Mouse (Mus musculus): ENCODE measurements around the gene Oscar. TPM values are rescaled to one million over a fixed set of nuclear protein-coding genes. Genes with fewer than 3 reads are reported as not detected.
A peak's percentile ranks its signal among the peaks of the same experiment; 100 is the strongest.
"Not testable (repeated sequence)": the region's sequence is repeated elsewhere in the genome, so short reads cannot be mapped to it uniquely, and the experiment has no call there.

Oscar gene
- polyA plus RNA-seq, 1 experiment = not detected

DNA sequence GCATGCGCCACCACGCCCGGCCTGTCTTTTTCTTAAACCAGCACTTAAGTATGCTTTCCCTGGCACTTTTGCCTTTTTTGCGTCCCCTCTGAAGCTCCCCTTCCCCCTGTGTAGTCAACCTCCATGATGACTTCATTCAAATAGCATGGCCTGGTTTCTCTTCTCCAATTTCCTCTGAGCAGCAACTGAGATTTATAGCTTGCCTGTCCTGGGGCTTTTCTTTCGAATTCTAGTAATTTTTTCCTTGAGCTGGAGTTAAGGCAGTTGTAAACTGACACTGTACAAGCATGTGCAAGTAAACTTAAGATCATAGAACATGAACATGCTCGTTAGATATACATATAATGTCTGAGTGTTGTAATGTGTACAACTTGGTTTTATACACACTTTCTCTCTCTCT lies 8.6 kb downstream of the Oscar start:
- Histone ChIP-seq H3K9me3 (replicated peaks; ENCODE audit: control insufficient read depth, insufficient read depth, low read length, poor library complexity, severe bottlenecking) (no peaks in the 10 kb centered on the region), H3K4me1 (ENCODE audit: control insufficient read depth, insufficient read depth, low read length) (no peaks in the 10 kb centered on the region), H3K4me3 (ENCODE audit: low read depth, low read length) (no peak overlapping the region), H3K27ac (ENCODE audit: insufficient read depth, low read length) (no peak overlapping the region), H3K36me3 (ENCODE audit: control insufficient read depth, insufficient read depth, low read length, poor library complexity, severe bottlenecking) (no peaks in the 10 kb centered on the region), H3K9ac (ENCODE audit: low read depth, poor library complexity, severe bottlenecking) (no peak overlapping the region), H3K27me3 (ENCODE audit: control insufficient read depth, insufficient read depth, low read length, poor library complexity, severe bottlenecking) (no peaks in the 10 kb centered on the region)
- TF ChIP-seq CTCF (IDR thresholded peaks at IDR 0.05; ENCODE audit: low read depth, low read length) (no peak), POLR2A (IDR thresholded peaks at IDR 0.05; ENCODE audit: insufficient read depth, low read length) (no peak), EP300 (IDR thresholded peaks at IDR 0.05; ENCODE audit: insufficient read depth, low read depth, low read length) (no peak)

DNA sequence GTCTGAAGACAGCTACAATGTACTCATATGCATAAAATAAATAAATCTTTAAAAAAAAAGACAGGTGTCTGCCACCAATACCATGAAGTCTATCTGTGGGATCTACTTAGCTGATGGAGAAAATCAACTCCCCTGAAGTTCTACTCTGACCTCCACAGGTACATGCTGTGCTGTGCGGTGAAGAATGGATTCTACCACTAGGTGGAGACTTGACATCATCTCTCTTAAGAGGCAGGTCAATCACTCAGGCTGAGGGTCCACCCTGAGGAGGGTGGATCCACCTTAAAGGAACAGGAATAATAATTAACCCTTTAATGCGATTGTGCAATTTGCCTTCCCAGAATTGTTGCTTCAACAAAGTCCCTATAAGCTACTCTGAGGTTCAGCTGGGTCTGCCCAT lies 9.2 kb downstream of the Oscar start:
- H3K27me3 ChIP-seq (ENCODE audit: control insufficient read depth, insufficient read depth, low read length, poor library complexity, severe bottlenecking) = no peaks in the 10 kb centered on the region
- no peaks in the 10 kb centered on the region for H3K9me3 ChIP-seq (replicated peaks; ENCODE audit: control insufficient read depth, insufficient read depth, low read length, poor library complexity, severe bottlenecking)
- no peaks in the 10 kb centered on the region for H3K4me1 ChIP-seq (ENCODE audit: control insufficient read depth, insufficient read depth, low read length)
- H3K36me3 ChIP-seq (ENCODE audit: control insufficient read depth, insufficient read depth, low read length, poor library complexity, severe bottlenecking) = no peaks in the 10 kb centered on the region
- no peak overlapping the region for H3K9ac ChIP-seq (ENCODE audit: low read depth, poor library complexity, severe bottlenecking)
- H3K27ac ChIP-seq (ENCODE audit: insufficient read depth, low read length) = no peak overlapping the region
- no peak overlapping the region for H3K4me3 ChIP-seq (ENCODE audit: low read depth, low read length)
- TF ChIP-seq EP300 (IDR thresholded peaks at IDR 0.05; ENCODE audit: insufficient read depth, low read depth, low read length) = no peak
- TF ChIP-seq CTCF (IDR thresholded peaks at IDR 0.05; ENCODE audit: low read depth, low read length) = peak; percentile 54

DNA sequence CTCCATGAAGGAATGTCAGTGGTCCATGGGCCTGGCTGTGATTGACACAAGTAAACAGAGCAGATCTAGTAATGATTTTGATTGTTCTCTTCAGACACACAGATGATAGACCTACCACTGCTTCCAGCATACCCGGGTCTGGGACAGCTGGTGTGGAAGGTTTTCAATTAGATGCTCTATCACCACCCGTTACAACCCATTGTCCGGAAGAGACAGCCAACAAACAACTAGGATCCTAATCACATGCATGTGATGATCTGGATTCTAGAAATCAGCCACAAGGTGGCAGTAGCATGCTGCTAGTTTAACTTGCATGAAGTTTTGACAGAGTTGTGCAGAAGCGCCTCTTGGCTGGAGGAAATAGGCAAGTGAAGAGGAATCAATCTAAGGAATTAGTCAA lies 14.8 kb downstream of the Oscar start:
- no peak overlapping the region for H3K27ac ChIP-seq (ENCODE audit: insufficient read depth, low read length)
- H3K9ac ChIP-seq (ENCODE audit: low read depth, poor library complexity, severe bottlenecking) = no peak overlapping the region
- H3K27me3 ChIP-seq (ENCODE audit: control insufficient read depth, insufficient read depth, low read length, poor library complexity, severe bottlenecking) = no peaks in the 10 kb centered on the region
- H3K4me1 ChIP-seq (ENCODE audit: control insufficient read depth, insufficient read depth, low read length) = no peaks in the 10 kb centered on the region
- TF ChIP-seq EP300 (IDR thresholded peaks at IDR 0.05; ENCODE audit: insufficient read depth, low read depth, low read length) (no peak), POLR2A (IDR thresholded peaks at IDR 0.05; ENCODE audit: insufficient read depth, low read length) (no peak), CTCF (IDR thresholded peaks at IDR 0.05; ENCODE audit: low read depth, low read length) (no peak)
- no peaks in the 10 kb centered on the region for H3K36me3 ChIP-seq (ENCODE audit: control insufficient read depth, insufficient read depth, low read length, poor library complexity, severe bottlenecking)
- no peaks in the 10 kb centered on the region for H3K9me3 ChIP-seq (replicated peaks; ENCODE audit: control insufficient read depth, insufficient read depth, low read length, poor library complexity, severe bottlenecking)
- no peak overlapping the region for H3K4me3 ChIP-seq (ENCODE audit: low read depth, low read length)

DNA sequence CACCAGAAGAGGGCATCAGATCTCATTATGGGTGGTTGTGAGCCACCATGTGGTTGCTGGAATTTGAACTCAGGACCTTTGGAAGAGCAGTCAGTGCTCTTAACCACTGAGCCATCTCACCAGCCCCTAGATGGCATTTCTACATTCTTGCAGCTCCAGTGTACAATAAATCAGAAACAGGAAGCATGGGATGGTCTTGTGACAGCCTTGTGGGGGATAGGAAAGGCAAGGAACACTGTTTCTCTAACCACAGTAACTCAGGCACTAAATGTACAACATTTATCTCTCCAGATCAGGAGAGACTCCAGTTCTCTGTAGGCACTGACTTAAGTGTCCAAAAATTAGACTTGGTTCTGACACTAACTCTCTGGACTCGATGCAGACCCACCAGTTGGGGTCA lies 18.2 kb downstream of the Oscar start:
- H3K9ac ChIP-seq (ENCODE audit: low read depth, poor library complexity, severe bottlenecking); H3K27me3 ChIP-seq (ENCODE audit: control insufficient read depth, insufficient read depth, low read length, poor library complexity, severe bottlenecking); H3K36me3 ChIP-seq (ENCODE audit: control insufficient read depth, insufficient read depth, low read length, poor library complexity, severe bottlenecking); H3K4me1 ChIP-seq (ENCODE audit: control insufficient read depth, insufficient read depth, low read length); H3K9me3 ChIP-seq (replicated peaks; ENCODE audit: control insufficient read depth, insufficient read depth, low read length, poor library complexity, severe bottlenecking); H3K27ac ChIP-seq (ENCODE audit: insufficient read depth, low read length); H3K4me3 ChIP-seq (ENCODE audit: low read depth, low read length): not testable (repeated sequence)

DNA sequence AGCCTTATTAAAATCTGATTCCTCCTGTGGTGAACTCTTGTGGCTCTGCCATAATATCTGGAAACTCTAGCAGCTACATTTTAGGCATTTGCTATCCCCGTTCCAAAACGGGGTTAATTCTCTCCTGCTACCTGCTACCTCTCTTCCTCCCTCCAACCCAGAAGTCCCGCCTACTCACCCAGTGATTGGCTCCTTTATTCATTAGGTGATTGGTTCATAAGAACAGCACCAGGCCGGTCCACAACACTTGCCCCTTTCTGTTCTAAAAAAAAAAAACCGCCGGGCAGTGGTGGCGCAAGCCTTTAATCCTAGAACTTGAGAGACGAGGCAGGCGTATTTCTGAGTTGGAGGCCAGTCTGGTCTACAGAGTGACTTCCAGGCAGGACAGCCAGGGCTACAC lies 20.8 kb downstream of the Oscar start:
- H3K36me3 ChIP-seq (ENCODE audit: control insufficient read depth, insufficient read depth, low read length, poor library complexity, severe bottlenecking) = no peaks in the 10 kb centered on the region
- H3K4me3 ChIP-seq (ENCODE audit: low read depth, low read length) = peak overlapping the region; percentile 81
- no peaks in the 10 kb centered on the region for H3K4me1 ChIP-seq (ENCODE audit: control insufficient read depth, insufficient read depth, low read length)
- TF ChIP-seq CTCF (IDR thresholded peaks at IDR 0.05; ENCODE audit: low read depth, low read length) (no peak), POLR2A (IDR thresholded peaks at IDR 0.05; ENCODE audit: insufficient read depth, low read length) (peak; percentile 70), EP300 (IDR thresholded peaks at IDR 0.05; ENCODE audit: insufficient read depth, low read depth, low read length) (no peak)
- no peaks in the 10 kb centered on the region for H3K9me3 ChIP-seq (replicated peaks; ENCODE audit: control insufficient read depth, insufficient read depth, low read length, poor library complexity, severe bottlenecking)
- peak overlapping the region; percentile 78 for H3K9ac ChIP-seq (ENCODE audit: low read depth, poor library complexity, severe bottlenecking)
- peak overlapping the region; percentile 76 for H3K27ac ChIP-seq (ENCODE audit: insufficient read depth, low read length)
- no peaks in the 10 kb centered on the region for H3K27me3 ChIP-seq (ENCODE audit: control insufficient read depth, insufficient read depth, low read length, poor library complexity, severe bottlenecking)

DNA sequence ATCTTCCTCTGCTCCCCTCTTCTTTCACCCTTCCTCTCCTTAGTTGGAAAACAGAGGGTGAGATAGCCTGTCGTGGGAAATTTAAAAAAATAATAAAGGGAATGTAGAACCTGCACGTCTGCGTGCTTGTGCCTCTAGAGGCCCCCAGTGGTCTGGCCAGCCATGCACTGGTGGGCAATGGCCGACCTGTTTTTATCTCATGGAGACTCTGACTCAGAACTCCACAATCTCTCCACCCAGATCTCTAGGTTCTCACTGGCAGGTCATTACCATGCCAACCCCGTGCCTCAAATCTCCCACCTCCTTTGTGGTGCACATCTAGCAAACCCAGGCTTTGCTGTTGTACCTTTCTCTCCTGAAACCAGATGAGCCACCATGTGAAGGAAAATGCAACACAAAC lies 21.3 kb downstream of the Oscar start:
- Histone ChIP-seq H3K9me3 (replicated peaks; ENCODE audit: control insufficient read depth, insufficient read depth, low read length, poor library complexity, severe bottlenecking) (no peaks in the 10 kb centered on the region), H3K27me3 (ENCODE audit: control insufficient read depth, insufficient read depth, low read length, poor library complexity, severe bottlenecking) (no peaks in the 10 kb centered on the region), H3K9ac (ENCODE audit: low read depth, poor library complexity, severe bottlenecking) (peak overlapping the region; percentile 78), H3K36me3 (ENCODE audit: control insufficient read depth, insufficient read depth, low read length, poor library complexity, severe bottlenecking) (no peaks in the 10 kb centered on the region), H3K4me3 (ENCODE audit: low read depth, low read length) (peak overlapping the region; percentile 81), H3K4me1 (ENCODE audit: control insufficient read depth, insufficient read depth, low read length) (no peaks in the 10 kb centered on the region), H3K27ac (ENCODE audit: insufficient read depth, low read length) (peak overlapping the region; percentile 76)
- no peak for TF ChIP-seq CTCF (IDR thresholded peaks at IDR 0.05; ENCODE audit: low read depth, low read length)
- no peak for TF ChIP-seq POLR2A (IDR thresholded peaks at IDR 0.05; ENCODE audit: insufficient read depth, low read length)
- TF ChIP-seq EP300 (IDR thresholded peaks at IDR 0.05; ENCODE audit: insufficient read depth, low read depth, low read length) = no peak
